Mouse (Mus musculus): Measurements from ENCODE around the gene Gm11992. TPM values are rescaled to one million over a fixed set of nuclear protein-coding genes. Genes with fewer than 3 reads are reported as not detected.

The Gm11992 gene
- total and polyA plus RNA-seq, 3 experiments = not detected

GRCm38 (mm10) chr11:9115367-9116120 is 67.2 kb downstream of the Gm11992 start:
- Histone ChIP-seq H3K4me2 (ENCODE audit: insufficient read depth, low read depth, poor library complexity, severe bottlenecking) (no peak overlapping the region), H3K9me3 (replicated peaks; ENCODE audit: low read length) (no peaks in the 10 kb centered on the region), H3K9ac (ENCODE audit: insufficient read depth, low read depth) (no peak overlapping the region), H3K36me3 (replicated peaks in 1 of 2; ENCODE audit: control insufficient read depth in 1 of 2, insufficient read depth in 1 of 2, low read length in 1 of 2) (no peaks in the 10 kb centered on the region), H3K27ac (ENCODE audit: insufficient read depth, low read depth) (no peak overlapping the region), H3K27me3 (replicated peaks) (peaks cover 76% of the 10 kb centered on the region), H3K79me2 (replicated peaks; ENCODE audit: control insufficient read depth, extremely low read depth, insufficient read depth, poor library complexity, severe bottlenecking) (no peaks in the 10 kb centered on the region), H3K4me3 (replicated peaks in 1 of 3; ENCODE audit: low read depth in 2 of 3, low read length in 2 of 3, poor library complexity in 1 of 3) (no peak overlapping the region), H3K4me1 (ENCODE audit: control insufficient read depth in 1 of 2, insufficient read depth in 2 of 2) (peaks cover 2 to 4% of the 10 kb centered on the region in 2 experiments; a peak in 2 of 4 replicates)
- no peak for TF ChIP-seq USF2 (conservative IDR thresholded peaks at IDR 0.05; ENCODE audit: low read depth, low read length)
- TF ChIP-seq CTCF (conservative IDR thresholded peaks at IDR 0.05 in 1 of 2, IDR thresholded peaks at IDR 0.05 in 1 of 2; ENCODE audit: low read depth in 2 of 2, low read length in 2 of 2) = no peak
- TF ChIP-seq BHLHE40 (IDR thresholded peaks at IDR 0.05; ENCODE audit: low read depth, low read length) = no peak
- TF ChIP-seq POLR2A (IDR thresholded peaks at IDR 0.05; ENCODE audit: low read depth, low read length) = no peak
- TF ChIP-seq HCFC1 (IDR thresholded peaks at IDR 0.05; ENCODE audit: low read depth, low read length) = no peak
- no peak for TF ChIP-seq ZKSCAN1 (IDR thresholded peaks at IDR 0.05; ENCODE audit: borderline replicate concordance, low read depth, low read length)
- no peak for TF ChIP-seq MXI1 (IDR thresholded peaks at IDR 0.05; ENCODE audit: low read depth, low read length)
- TF ChIP-seq ZNF384 (IDR thresholded peaks at IDR 0.05; ENCODE audit: low read depth, low read length) = no peak
- no peak for TF ChIP-seq POLR2AphosphoS2 (IDR thresholded peaks at IDR 0.05; ENCODE audit: low read depth, low read length)
- no peak for TF ChIP-seq TCF12 (IDR thresholded peaks at IDR 0.05; ENCODE audit: low read depth, low read length)
- no peak for TF ChIP-seq PAX5 (IDR thresholded peaks at IDR 0.05; ENCODE audit: low read length)
- no peak for TF ChIP-seq MYC (IDR thresholded peaks at IDR 0.05; ENCODE audit: low read depth, low read length)
- no peak for TF ChIP-seq SMC3 (IDR thresholded peaks at IDR 0.05; ENCODE audit: low read depth, low read length)
- TF ChIP-seq TBP (conservative IDR thresholded peaks at IDR 0.05; ENCODE audit: low read depth, low read length) = no peak
- in situ Hi-C loops (cut with MboI; ENCODE audit: low pct_ligation_motif_present, low pct_unique_long_range_greater_than_20kb, low sequenced_read_pairs) = no loop called here
- no peak for DNase-seq (ENCODE audit: extremely low read depth)
- dilution Hi-C loops (cut with MboI; ENCODE audit: extremely low pct_ligation_motif_present, extremely low pct_unique_long_range_greater_than_20kb, low sequenced_read_pairs) = no loop called here

GRCm38 (mm10) chr11:9116121-9116520 is 67.7 kb downstream of the Gm11992 start:
- dilution Hi-C loops (cut with MboI; ENCODE audit: extremely low pct_ligation_motif_present, extremely low pct_unique_long_range_greater_than_20kb, low sequenced_read_pairs) = no loop called here
- H3K4me1 ChIP-seq (ENCODE audit: control insufficient read depth in 1 of 2, insufficient read depth in 2 of 2) = peaks cover 2 to 4% of the 10 kb centered on the region in 2 experiments; a peak in 2 of 4 replicates

More at GRCm38 (mm10) chr11:9116121-9116520, 67.7 kb downstream of the Gm11992 start:
- Histone ChIP-seq H3K4me3 (replicated peaks in 1 of 3; ENCODE audit: low read depth in 2 of 3, low read length in 2 of 3, poor library complexity in 1 of 3) (no peak overlapping the region), H3K4me2 (ENCODE audit: insufficient read depth, low read depth, poor library complexity, severe bottlenecking) (peak overlapping the region; percentile 87), H3K36me3 (replicated peaks in 1 of 2; ENCODE audit: control insufficient read depth in 1 of 2, insufficient read depth in 1 of 2, low read length in 1 of 2) (no peaks in the 10 kb centered on the region), H3K27ac (ENCODE audit: insufficient read depth, low read depth) (no peak overlapping the region), H3K27me3 (replicated peaks) (peaks cover 79% of the 10 kb centered on the region), H3K9me3 (replicated peaks; ENCODE audit: low read length) (no peaks in the 10 kb centered on the region), H3K9ac (ENCODE audit: insufficient read depth, low read depth) (no peak overlapping the region), H3K79me2 (replicated peaks; ENCODE audit: control insufficient read depth, extremely low read depth, insufficient read depth, poor library complexity, severe bottlenecking) (no peaks in the 10 kb centered on the region)
- TF ChIP-seq BHLHE40 (IDR thresholded peaks at IDR 0.05; ENCODE audit: low read depth, low read length) = peak; percentile 75
- no peak for TF ChIP-seq USF2 (conservative IDR thresholded peaks at IDR 0.05; ENCODE audit: low read depth, low read length)
- DNase-seq (ENCODE audit: extremely low read depth) = no peak
- in situ Hi-C loops (cut with MboI; ENCODE audit: low pct_ligation_motif_present, low pct_unique_long_range_greater_than_20kb, low sequenced_read_pairs) = no loop called here
